Comparison of ENCODE assay signal across 31 mouse cellular contexts in genomic region chr14:12839471-12839870, GRCm38 (mm10). TPM values are rescaled to one million over a fixed set of nuclear protein-coding genes. Genes with fewer than 3 reads are reported as not detected.
"Had no signal": no experiment of that assay in that cellular context is flagged by ENCODE, and none has a peak within 500 bp of the region (broad histone marks: within the 10 kb centered on the region; RNA-seq: fewer than 3 reads in every experiment).

No protein-coding gene starts in this region.

- H3K36me3 ChIP-seq: heart, embryonic 10.5 days; heart, embryonic 12.5 days; hindbrain, embryonic 10.5 days; hindbrain, embryonic 12.5 days; intestine, embryonic 15.5 days; limb, embryonic 10.5 days; limb, embryonic 12.5 days; liver, embryonic 13.5 days; liver, embryonic 15.5 days had no signal

- H3K4me2 ChIP-seq: heart, embryonic 12.5 days; hindbrain, embryonic 12.5 days; hindbrain, embryonic 14.5 days; intestine, embryonic 15.5 days; limb, embryonic 12.5 days; liver, embryonic 11.5 days; liver, embryonic 13.5 days; liver, embryonic 15.5 days had no signal

- H3K9me3 ChIP-seq: heart, embryonic 10.5 days; heart, embryonic 12.5 days; hindbrain, embryonic 10.5 days; hindbrain, embryonic 12.5 days; intestine, embryonic 15.5 days; limb, embryonic 10.5 days; limb, embryonic 12.5 days; liver, embryonic 13.5 days; liver, embryonic 15.5 days had no signal

- H3K4me3 ChIP-seq: gastrocnemius, adult 2 months; heart, embryonic 10.5 days; heart, embryonic 12.5 days; hindbrain, embryonic 10.5 days; hindbrain, embryonic 12.5 days; intestine, embryonic 15.5 days; layer of hippocampus, adult 2 months; left cerebral cortex, adult 2 months; limb, embryonic 10.5 days; limb, embryonic 12.5 days; liver, embryonic 13.5 days; liver, embryonic 15.5 days had no signal

- H3K4me1 ChIP-seq: heart, embryonic 10.5 days; heart, embryonic 12.5 days; hindbrain, embryonic 12.5 days; intestine, embryonic 15.5 days; limb, embryonic 10.5 days; limb, embryonic 12.5 days; liver, embryonic 13.5 days; liver, embryonic 15.5 days had no signal

- DNase-seq: gastrocnemius, adult 2 months; gastrocnemius, postnatal 10 days; gastrocnemius, postnatal 25 days; heart, adult 18-20 months; heart, postnatal 10 days; heart, postnatal 4 days; kidney, adult 18-20 months; kidney, adult 8-10 months; kidney, postnatal 10 days; kidney, postnatal 25 days; kidney, postnatal 4 days; liver; liver, embryonic 13.5 days; liver, postnatal 0 days had no signal

- H3K27ac ChIP-seq: gastrocnemius, adult 2 months; heart, embryonic 10.5 days; hindbrain, embryonic 10.5 days; hindbrain, embryonic 12.5 days; hindbrain, embryonic 14.5 days; intestine, embryonic 15.5 days; layer of hippocampus, adult 2 months; left cerebral cortex, adult 2 months; limb, embryonic 10.5 days; limb, embryonic 12.5 days; liver, embryonic 13.5 days; liver, embryonic 15.5 days had no signal

- H3K9ac ChIP-seq: heart, embryonic 12.5 days; hindbrain, embryonic 12.5 days; hindbrain, embryonic 14.5 days; intestine, embryonic 15.5 days; limb, embryonic 12.5 days; liver, embryonic 13.5 days; liver, embryonic 15.5 days; liver, postnatal 0 days had no signal

- H3K27me3 ChIP-seq: heart, embryonic 12.5 days; hindbrain, embryonic 12.5 days; intestine, embryonic 15.5 days; limb, embryonic 12.5 days; liver, embryonic 13.5 days; liver, embryonic 15.5 days had no signal

- ATAC-seq: hindbrain, embryonic 16.5 days; inflammation-experienced regulatory T-cells, adult 6 months; intestine, embryonic 15.5 days; intestine, postnatal 0 days; liver, postnatal 0 days had no signal

RNA-seq across cellular contexts. Expression of gene Cadps, which starts 16.6 kb away (rescaled TPM):
- total RNA-seq: granulocyte monocyte progenitor cell, adult 5-6 weeks; heart, postnatal 25 days had no signal
- polyA plus RNA-seq: liver, postnatal 0 days had no signal
